Mouse (Mus musculus) thymus, postnatal 10 days (tissue): ENCODE measurements at regions not wholly inside any gene's neighbourhood (a gene's known extent, or its start where the extent isn't known, plus 50 kb on each side); places are given as distances from the start of the nearest gene placed in this dataset.

ENCODE experiments used
- DNase-seq, 2 experiments: peaks; one replicate each; pipeline ENCODE4 v3.0.0; 2021; ENCODE audit warnings: low spot score in 2 of 2

- no peak for DNase-seq
Observed at GRCm38 (mm10) chr8:26884350-26884749, 92.8 kb upstream of the Zfp703 start.

- DNase-seq: no peak
Observed at GRCm38 (mm10) chr8:26885365-26885764, 91.8 kb upstream of the Zfp703 start.

GRCm38 (mm10) chr8:26886783-26887486 is 90.2 kb upstream of the Zfp703 start:
- DNase-seq: no peak

GRCm38 (mm10) chr8:26887551-26887950 is 89.6 kb upstream of the Zfp703 start:
- no peak for DNase-seq

- no peak for DNase-seq
Observed at GRCm38 (mm10) chr8:26888050-26888449, 89.1 kb upstream of the Zfp703 start.

GRCm38 (mm10) chr8:26891881-26892280 is 85.2 kb upstream of the Zfp703 start:
- no peak for DNase-seq

- no peak for DNase-seq
Observed at GRCm38 (mm10) chr8:26892380-26892779, 84.7 kb upstream of the Zfp703 start.

- no peak for DNase-seq
Observed at GRCm38 (mm10) chr8:26895867-26896266, 81.3 kb upstream of the Zfp703 start.

GRCm38 (mm10) chr8:26903289-26903688 is 73.8 kb upstream of the Zfp703 start:
- no peak for DNase-seq

GRCm38 (mm10) chr8:26906257-26906656 is 70.9 kb upstream of the Zfp703 start:
- no peak for DNase-seq

- no peak for DNase-seq
Observed at GRCm38 (mm10) chr8:26907347-26908170, 69.6 kb upstream of the Zfp703 start.

GRCm38 (mm10) chr8:26910186-26910585 is 66.9 kb upstream of the Zfp703 start:
- DNase-seq: no peak

- DNase-seq: no peak
Observed at GRCm38 (mm10) chr8:26913562-26914529, 63.3 kb upstream of the Zfp703 start.

- DNase-seq: no peak
Observed at GRCm38 (mm10) chr8:26915731-26916130, 61.4 kb upstream of the Zfp703 start.

- DNase-seq: no peak
Observed at GRCm38 (mm10) chr8:26921531-26922177, 55.5 kb upstream of the Zfp703 start.

- no peak for DNase-seq
Observed at GRCm38 (mm10) chr8:26922178-26922540, 55.0 kb upstream of the Zfp703 start.

GRCm38 (mm10) chr8:26923166-26923565 is 54.0 kb upstream of the Zfp703 start:
- no peak for DNase-seq
